Mouse (Mus musculus) spleen, adult 12 weeks (tissue): ENCODE data around the gene Gm8797.
"Not testable (repeated sequence)": the region's sequence is repeated elsewhere in the genome, so short reads cannot be mapped to it uniquely, and the experiment has no call there.

ENCODE experiments used
- DNase-seq: peaks from one replicate; pipeline ENCODE4 v3.0.0; 2022; ENCODE audit warnings: low spot score

Gm8797 gene

DNA sequence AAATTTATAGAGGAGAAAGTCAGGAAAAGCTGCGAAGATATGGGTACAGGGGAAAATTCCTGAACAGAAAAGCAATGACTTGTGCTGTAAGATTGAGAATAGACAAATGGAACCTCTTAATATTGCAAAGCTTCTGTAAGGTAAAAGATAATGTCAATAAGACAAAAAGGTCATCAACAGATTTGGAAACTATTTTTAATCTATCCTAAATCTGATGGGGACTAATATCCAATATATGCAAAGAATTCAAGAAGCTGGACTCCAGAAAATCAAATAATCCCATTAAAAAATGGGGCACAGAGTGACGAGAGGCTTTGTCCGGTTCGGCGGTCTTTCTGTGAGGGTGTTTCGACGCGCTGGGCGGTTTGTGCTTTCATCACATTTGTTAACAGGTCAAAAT is at the start of gene Gm8797:
Gm8797 (plus strand) TSS at position 301 of the 400 bp plus-strand sequence.
- not testable (repeated sequence) for DNase-seq

DNA sequence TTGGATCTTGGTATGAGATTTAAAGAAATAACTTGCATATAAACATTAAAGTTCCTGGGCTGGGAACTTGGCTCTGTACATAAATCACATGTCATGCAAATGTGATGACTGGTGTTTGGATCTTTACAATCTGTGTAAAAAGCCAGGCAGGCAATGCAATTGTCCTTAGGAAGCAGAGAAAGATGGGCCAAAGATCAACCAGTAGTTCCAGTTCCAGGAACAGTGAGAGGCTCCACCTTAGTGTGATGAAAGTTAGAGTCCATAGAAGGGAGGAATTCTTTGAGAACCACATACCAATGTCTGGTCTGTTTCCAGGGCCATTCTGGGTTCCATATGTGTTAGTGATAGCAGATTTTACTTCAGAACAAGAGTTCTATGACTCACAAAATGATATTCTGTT is 36.1 kb upstream of the Gm8797 start:
- no peak for DNase-seq

DNA sequence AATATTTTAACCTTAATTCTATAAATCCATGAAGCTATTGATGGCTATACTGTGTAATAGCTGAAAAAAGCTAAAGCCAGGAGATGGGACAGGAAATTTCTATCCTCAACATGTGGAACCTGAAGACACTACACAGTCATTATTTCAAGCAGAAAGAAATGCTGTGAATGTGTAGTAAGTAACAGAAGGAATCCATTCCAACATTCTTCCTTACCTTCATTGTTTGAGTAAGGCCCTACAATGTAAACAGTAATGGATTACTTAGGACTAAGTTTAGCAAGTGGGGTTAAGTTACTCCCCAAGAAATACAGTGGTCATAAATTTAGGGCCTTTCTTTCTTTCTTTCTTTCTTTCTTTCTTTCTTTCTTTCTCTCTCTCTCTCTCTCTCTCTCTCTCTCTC is 17.7 kb upstream of the Gm8797 start:
- no peak for DNase-seq

DNA sequence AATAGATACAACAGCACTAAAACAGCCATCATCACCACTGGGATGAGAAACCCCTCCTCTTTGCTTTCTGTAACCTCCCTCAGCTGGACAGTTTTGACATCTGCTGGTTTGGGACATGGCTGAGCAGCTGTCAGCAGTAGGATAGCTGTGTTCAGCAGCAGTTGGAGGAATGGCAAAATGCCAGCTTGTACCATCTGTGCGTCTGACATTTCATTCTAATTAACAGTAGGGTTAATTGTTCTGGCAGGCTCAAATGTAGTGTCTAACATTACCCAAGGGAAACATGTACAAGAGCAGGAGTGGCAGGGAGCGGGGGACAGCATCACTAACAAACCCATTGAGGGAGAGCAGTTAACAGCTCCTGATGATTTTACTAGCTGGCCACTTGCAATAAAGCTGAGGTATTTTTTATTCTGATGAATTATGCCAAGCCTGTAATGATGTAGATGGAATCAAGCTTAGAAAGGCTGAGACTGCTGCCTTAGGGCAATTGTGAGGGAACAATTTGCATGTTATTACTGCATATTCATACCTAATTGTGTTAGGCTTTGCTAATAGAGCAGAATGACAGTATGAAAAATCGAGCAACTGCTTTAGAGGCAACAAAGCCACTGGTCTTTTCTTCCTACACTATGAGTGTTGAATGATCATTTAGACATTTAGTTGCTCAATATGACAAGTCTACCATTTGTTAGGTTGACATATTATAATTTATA is 4.3 kb downstream of the Gm8797 start:
- no peak for DNase-seq

DNA sequence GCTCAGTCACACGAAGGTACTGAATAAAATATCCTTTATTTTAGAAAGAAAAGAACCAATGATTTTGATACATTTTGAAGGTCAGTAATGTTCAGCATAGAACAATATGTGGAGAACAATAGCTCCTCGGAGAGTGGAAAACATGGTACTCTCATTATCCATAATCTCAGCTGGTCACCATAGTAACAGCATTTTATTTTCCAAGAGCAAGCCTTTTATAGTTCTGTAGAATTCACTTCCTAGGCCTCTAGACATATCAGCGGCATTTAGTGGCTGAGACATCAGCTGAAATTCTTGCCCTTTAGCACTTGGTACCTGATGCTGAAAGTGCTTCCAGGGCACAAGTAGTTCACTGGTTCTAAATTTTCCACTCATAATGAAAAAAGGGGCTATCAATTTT is 15.7 kb downstream of the Gm8797 start:
- no peak for DNase-seq

DNA sequence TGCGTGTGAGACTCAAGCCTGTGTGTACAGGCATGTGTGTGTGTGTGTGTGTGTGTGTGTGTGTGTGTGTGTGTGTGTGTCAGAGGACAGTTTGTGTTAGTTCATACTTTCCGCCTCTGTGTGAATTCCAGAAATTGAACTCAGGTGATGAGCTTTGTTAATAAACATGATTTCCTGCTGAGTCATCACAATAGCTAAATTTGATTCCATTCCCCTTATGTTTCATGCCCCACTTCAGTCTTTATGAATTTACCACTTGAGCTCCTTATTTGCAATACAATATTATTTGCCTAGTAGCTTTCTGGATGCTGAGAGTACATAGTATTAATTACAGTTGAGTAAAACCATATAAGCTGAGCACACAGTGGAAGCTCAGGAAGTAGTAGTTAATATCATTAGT is 26.3 kb downstream of the Gm8797 start:
- no peak for DNase-seq
